Mouse (Mus musculus) megakaryocyte progenitor cell, adult 5-6 weeks (primary cell): Measurements from ENCODE around the gene Olfr667. TPM values are rescaled to one million over a fixed set of nuclear protein-coding genes. Genes with fewer than 3 reads are reported as not detected.

Experiments
- ATAC-seq: replicated peaks from 2 replicates; pipeline ENCODE4 v1.8.0; 2016; ENCODE audit warnings: mild to moderate bottlenecking, moderate TSS enrichment, inconsistent platforms; ENCODE audit not compliant: poor library complexity
- total RNA-seq, 2 experiments: library from RNA; stranded (forward) in 1 of 2; stranded (reverse) in 1 of 2; fragments of 157-497, 149-512 nt in 1 of 2; fragments of 200-1000 nt in 1 of 2; gene quantifications; 2 replicates each; pipeline versions ENCODE4 v1.2.3 to v1.2.4; 2015 to 2017

Gene Olfr667
- total RNA-seq (2015) (not detected in 2 replicates), total RNA-seq (2017) (not detected in 2 replicates)

- no peak for ATAC-seq
Measured at GRCm38 (mm10) chr7:104921382-104921781, at the start of gene Olfr667. TSS of gene Olfr667 (minus strand) at chr7:104921482.

GRCm38 (mm10) chr7:104962520-104962919, 41.2 kb upstream of the Olfr667 start, which contains the start of gene Olfr670:
TSS of gene Olfr670 (minus strand) at chr7:104962620.
- no peak for ATAC-seq

GRCm38 (mm10) chr7:104950234-104950633, 29.0 kb upstream of the Olfr667 start:
- peak; percentile 87 for ATAC-seq

GRCm38 (mm10) chr7:104933940-104934339, 12.7 kb upstream of the Olfr667 start, which contains the start of gene Olfr669:
TSS of gene Olfr669 (plus strand) at chr7:104934240.
- no peak for ATAC-seq

- no peak for ATAC-seq
Measured at GRCm38 (mm10) chr7:104927957-104928356, 6.7 kb upstream of the Olfr667 start, which contains the start of gene Olfr668. TSS of gene Olfr668 (minus strand) at chr7:104928057.

GRCm38 (mm10) chr7:104895852-104896251, 25.4 kb downstream of the Olfr667 start, which contains the start of gene Olfr666:
TSS of gene Olfr666 (minus strand) at chr7:104895952.
- no peak for ATAC-seq

- no peak for ATAC-seq
Measured at GRCm38 (mm10) chr7:104877731-104878130, 43.6 kb downstream of the Olfr667 start, which contains the start of gene Olfr665. TSS of gene Olfr665 (plus strand) at chr7:104878031.

Other genes with a start within 250 kb of the Olfr667 start
- gene Olfr661, start 235.0 kb downstream of the Olfr667 start, total RNA-seq (2015), result not detected in 2 replicates
- not detected in 2 replicates for gene Olfr661, start 235.0 kb downstream of the Olfr667 start, total RNA-seq (2017)
- gene Usp17le, start 144.0 kb downstream of the Olfr667 start, total RNA-seq (2015), result not detected in 2 replicates
- not detected in 2 replicates for gene Usp17le, start 144.0 kb downstream of the Olfr667 start, total RNA-seq (2017)
- not detected in 2 replicates for gene Usp17lb, start 78.9 kb downstream of the Olfr667 start, total RNA-seq (2015)
- not detected in 2 replicates for gene Usp17lb, start 78.9 kb downstream of the Olfr667 start, total RNA-seq (2017)
- not detected in 2 replicates for gene Usp17la, start 64.5 kb downstream of the Olfr667 start, total RNA-seq (2015)
- not detected in 2 replicates for gene Usp17la, start 64.5 kb downstream of the Olfr667 start, total RNA-seq (2017)
- not detected in 2 replicates for gene Olfr665, start 43.5 kb downstream of the Olfr667 start, total RNA-seq (2015)
- not detected in 2 replicates for gene Olfr665, start 43.5 kb downstream of the Olfr667 start, total RNA-seq (2017)
- gene Olfr666, start 25.5 kb downstream of the Olfr667 start, total RNA-seq (2015), result not detected in 2 replicates
- not detected in 2 replicates for gene Olfr666, start 25.5 kb downstream of the Olfr667 start, total RNA-seq (2017)
- not detected in 2 replicates for gene Olfr668, start 6.6 kb upstream of the Olfr667 start, total RNA-seq (2015)
- gene Olfr668, start 6.6 kb upstream of the Olfr667 start, total RNA-seq (2017), result not detected in 2 replicates
- gene Olfr669, start 12.8 kb upstream of the Olfr667 start, total RNA-seq (2015), result not detected in 2 replicates
- gene Olfr669, start 12.8 kb upstream of the Olfr667 start, total RNA-seq (2017), result not detected in 2 replicates
- gene Olfr670, start 41.1 kb upstream of the Olfr667 start, total RNA-seq (2015), result not detected in 2 replicates
- gene Olfr670, start 41.1 kb upstream of the Olfr667 start, total RNA-seq (2017), result not detected in 2 replicates
- gene Olfr671, start 57.6 kb upstream of the Olfr667 start, total RNA-seq (2015), result not detected in 2 replicates
- not detected in 2 replicates for gene Olfr671, start 57.6 kb upstream of the Olfr667 start, total RNA-seq (2017)
- not detected in 2 replicates for gene Olfr672, start 80.5 kb upstream of the Olfr667 start, total RNA-seq (2015)
- gene Olfr672, start 80.5 kb upstream of the Olfr667 start, total RNA-seq (2017), result not detected in 2 replicates
- gene Olfr675, start 107.0 kb upstream of the Olfr667 start, total RNA-seq (2015), result not detected in 2 replicates
- not detected in 2 replicates for gene Olfr675, start 107.0 kb upstream of the Olfr667 start, total RNA-seq (2017)
- gene Olfr676, start 111.2 kb upstream of the Olfr667 start, total RNA-seq (2015), result not detected in 2 replicates
- gene Olfr676, start 111.2 kb upstream of the Olfr667 start, total RNA-seq (2017), result not detected in 2 replicates
- gene Olfr677, start 129.9 kb upstream of the Olfr667 start, total RNA-seq (2015), result not detected in 2 replicates
- not detected in 2 replicates for gene Olfr677, start 129.9 kb upstream of the Olfr667 start, total RNA-seq (2017)
- gene Olfr678, start 143.0 kb upstream of the Olfr667 start, total RNA-seq (2015), result not detected in 2 replicates
- gene Olfr678, start 143.0 kb upstream of the Olfr667 start, total RNA-seq (2017), result not detected in 2 replicates
- not detected in 2 replicates for gene Olfr679, start 159.7 kb upstream of the Olfr667 start, total RNA-seq (2015)
- not detected in 2 replicates for gene Olfr679, start 159.7 kb upstream of the Olfr667 start, total RNA-seq (2017)
- not detected in 2 replicates for gene Olfr680-ps1, start 171.3 kb upstream of the Olfr667 start, total RNA-seq (2015)
- gene Olfr680-ps1, start 171.3 kb upstream of the Olfr667 start, total RNA-seq (2017), result not detected in 2 replicates
- gene Olfr681, start 195.4 kb upstream of the Olfr667 start, total RNA-seq (2015), result not detected in 2 replicates
- not detected in 2 replicates for gene Olfr681, start 195.4 kb upstream of the Olfr667 start, total RNA-seq (2017)
- gene Olfr683, start 225.5 kb upstream of the Olfr667 start, total RNA-seq (2015), result not detected in 2 replicates
- gene Olfr683, start 225.5 kb upstream of the Olfr667 start, total RNA-seq (2017), result not detected in 2 replicates
- gene Olfr684, start 242.2 kb upstream of the Olfr667 start, total RNA-seq (2015), result not detected in 2 replicates
- gene Olfr684, start 242.2 kb upstream of the Olfr667 start, total RNA-seq (2017), result not detected in 2 replicates